Mouse (Mus musculus): ENCODE data around the gene Hoxb13. TPM values are rescaled to one million over a fixed set of nuclear protein-coding genes. Genes with fewer than 3 reads are reported as not detected.

Gene Hoxb13
- polyA plus RNA-seq, 1 experiment from 2014 or later, result 1.4 TPM

DNA sequence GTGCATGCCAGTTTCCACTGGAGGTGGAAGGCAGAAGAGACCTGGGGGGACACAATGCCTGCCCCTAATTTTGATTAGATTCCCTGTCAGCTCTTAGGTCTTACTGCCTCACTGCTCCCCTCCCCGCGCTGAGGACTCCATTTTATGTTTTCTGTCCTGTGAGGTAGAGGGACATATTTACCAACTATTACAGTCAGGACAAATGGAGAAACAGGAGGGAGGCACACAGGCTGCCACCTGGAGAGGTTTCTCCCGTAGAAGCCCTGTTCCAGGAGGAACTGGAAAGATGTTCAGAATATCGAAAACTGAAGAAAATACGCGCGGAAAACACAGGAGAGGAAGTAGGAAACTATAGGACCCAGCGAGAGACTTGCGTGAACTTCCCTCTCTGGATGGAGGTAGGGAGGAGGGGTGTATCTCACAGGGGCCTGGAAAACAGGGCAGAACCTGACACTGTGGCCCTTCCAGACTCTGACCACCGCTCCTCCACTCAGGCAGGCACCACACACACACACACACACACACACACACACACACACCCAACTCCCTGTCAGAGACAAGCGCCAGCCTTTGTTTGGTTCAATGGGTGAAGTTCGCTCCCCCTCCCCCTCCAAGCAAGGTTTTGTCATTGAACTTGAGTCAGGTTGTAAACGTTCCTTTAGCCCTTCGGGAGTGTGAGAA is 8.4 kb downstream of the Hoxb13 start:
- POLR2A ChIA-PET, result no interaction called here
- ATAC-seq, result no peak
- no peak for DNase-seq (ENCODE audit: low read depth, low spot score)
- no peak for TF ChIP-seq CTCF (IDR thresholded peaks at IDR 0.05)
- CTCF ChIA-PET, result no interaction called here
- in situ Hi-C loops (cut with MboI; ENCODE audit: low pct_unique_long_range_greater_than_20kb), result no loop called here
- H3K27me3 ChIP-seq, result no peaks in the 10 kb centered on the region

DNA sequence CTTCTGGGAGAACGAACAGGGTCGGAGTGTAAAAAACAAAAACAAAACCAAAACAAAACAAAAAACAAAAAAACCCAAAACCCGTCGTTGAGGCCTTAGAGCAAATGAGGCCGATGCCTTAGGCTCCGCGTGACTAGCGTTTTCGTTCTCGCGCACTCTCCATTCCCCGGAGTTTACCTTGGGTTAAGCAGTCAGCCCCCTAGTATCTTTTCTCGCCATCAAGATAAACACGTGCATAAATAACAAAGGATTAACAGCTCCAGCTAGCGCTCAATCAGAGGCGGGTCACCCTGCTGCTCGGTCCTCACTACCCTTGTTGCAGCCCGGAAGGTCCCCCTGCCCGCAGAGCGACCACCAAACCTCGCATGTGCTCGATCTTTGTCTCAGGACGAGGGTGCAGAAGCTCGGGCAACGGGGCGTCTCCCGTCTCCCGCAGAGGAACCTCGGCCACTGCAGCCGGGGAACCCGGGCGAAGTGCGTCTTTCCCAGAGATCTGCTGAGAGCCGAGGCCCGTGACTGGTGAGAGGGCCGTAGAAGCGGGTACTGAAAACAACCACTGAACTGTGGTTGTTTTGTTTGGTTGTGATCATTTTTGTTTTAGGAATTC is 9.2 kb downstream of the Hoxb13 start:
- no peak for ATAC-seq
- ChIA-PET POLR2A (no interaction called here), CTCF (no interaction called here)
- in situ Hi-C loops (cut with MboI; ENCODE audit: low pct_unique_long_range_greater_than_20kb), result no loop called here
- H3K27me3 ChIP-seq, result no peaks in the 10 kb centered on the region
- TF ChIP-seq CTCF (IDR thresholded peaks at IDR 0.05), result no peak
- no peak for DNase-seq (ENCODE audit: low read depth, low spot score)

DNA sequence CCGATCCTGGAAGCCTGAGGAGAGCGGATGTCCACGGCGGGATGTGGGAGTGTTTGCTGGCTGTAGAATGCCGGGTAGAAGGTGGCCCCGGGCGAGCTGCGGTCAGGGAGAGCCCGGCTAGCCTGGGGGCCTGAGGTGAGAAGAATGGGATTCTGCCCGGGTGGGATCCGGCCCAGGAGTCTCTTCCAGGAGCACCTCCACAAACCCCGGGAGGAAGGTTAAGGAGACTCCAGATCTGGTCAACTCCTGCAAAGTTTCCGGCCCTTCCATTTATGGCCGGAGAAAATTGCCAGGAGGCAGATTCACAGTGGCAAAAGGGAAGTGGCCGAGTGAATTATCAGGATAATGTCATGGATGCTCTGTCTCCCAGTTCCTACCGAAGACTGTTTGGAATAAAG is 9.7 kb downstream of the Hoxb13 start:
- TF ChIP-seq CTCF (IDR thresholded peaks at IDR 0.05), result no peak
- no peaks in the 10 kb centered on the region for H3K27me3 ChIP-seq
- no peak for ATAC-seq
- ChIA-PET CTCF (no interaction called here), POLR2A (no interaction called here)
- DNase-seq (ENCODE audit: low read depth, low spot score), result no peak
- in situ Hi-C loops (cut with MboI; ENCODE audit: low pct_unique_long_range_greater_than_20kb), result no loop called here

DNA sequence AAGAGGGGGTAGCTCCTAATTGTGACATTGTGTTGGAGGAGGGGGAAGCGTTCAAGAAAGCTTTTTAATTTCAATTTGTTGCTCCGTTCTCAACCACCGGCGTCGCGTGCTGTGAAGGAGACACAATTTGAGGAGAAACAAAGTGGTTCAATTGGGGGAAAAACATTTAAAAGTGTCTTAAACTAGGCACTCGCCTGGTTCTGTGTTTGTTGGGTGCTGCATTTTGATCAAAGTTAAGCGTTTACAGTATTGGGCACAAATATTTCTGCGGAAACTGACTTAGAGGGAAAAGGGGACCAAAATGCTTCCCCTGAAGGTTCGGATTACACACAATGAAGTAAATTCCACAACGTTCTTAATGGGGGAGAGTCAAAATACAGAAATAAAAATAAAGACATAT is 10.2 kb downstream of the Hoxb13 start:
- ATAC-seq (no peak), DNase-seq (ENCODE audit: low read depth, low spot score) (no peak)
- CTCF ChIA-PET, result no interaction called here
- no peaks in the 10 kb centered on the region for H3K27me3 ChIP-seq
- in situ Hi-C loops (cut with MboI; ENCODE audit: low pct_unique_long_range_greater_than_20kb), result no loop called here
- POLR2A ChIA-PET, result no interaction called here
- no peak for TF ChIP-seq CTCF (IDR thresholded peaks at IDR 0.05)

DNA sequence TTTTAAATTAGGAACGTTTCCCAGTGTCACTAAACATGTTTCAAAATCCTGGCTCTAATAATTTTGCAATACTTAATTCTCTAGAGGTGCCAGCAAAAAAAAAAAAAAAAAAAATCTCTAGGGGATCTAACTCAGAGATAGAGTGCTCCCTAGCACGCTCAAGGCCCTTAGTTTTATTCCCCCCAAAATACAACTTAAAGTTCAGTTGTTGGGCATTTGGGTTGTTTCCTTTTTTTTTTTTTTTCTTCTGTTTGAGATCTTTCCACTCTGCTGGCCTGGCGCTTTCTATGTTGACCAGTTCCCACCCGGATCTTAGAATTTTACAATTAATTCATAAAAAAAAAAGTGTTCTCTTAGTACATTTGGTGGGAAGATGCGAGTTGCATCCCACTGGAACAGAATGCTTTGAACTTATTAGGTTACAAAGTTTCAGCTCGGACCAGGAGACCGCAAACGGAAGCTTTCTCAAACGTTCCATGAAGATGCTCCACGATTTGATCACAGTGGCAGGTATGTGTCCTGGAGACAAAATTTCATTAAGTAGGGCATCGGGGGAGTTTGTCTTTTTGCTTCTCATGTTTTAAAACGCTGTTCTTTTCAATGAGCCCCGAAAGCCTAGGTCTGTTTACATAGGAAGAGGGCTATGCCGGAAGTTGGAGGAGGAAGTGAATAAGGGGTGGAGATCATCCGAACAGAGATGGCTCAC is 11.5 kb downstream of the Hoxb13 start:
- CTCF ChIA-PET, result interaction anchor here (0.8 kb wide), 1 partner anchor 19 kb away, joined by 3 read pairs; no protein-coding TSS in a partner anchor
- POLR2A ChIA-PET, result no interaction called here
- DNase-seq (ENCODE audit: low read depth, low spot score), result no peak
- no peak for TF ChIP-seq CTCF (IDR thresholded peaks at IDR 0.05)
- no peaks in the 10 kb centered on the region for H3K27me3 ChIP-seq
- ATAC-seq, result no peak
- in situ Hi-C loops (cut with MboI; ENCODE audit: low pct_unique_long_range_greater_than_20kb), result no loop called here

DNA sequence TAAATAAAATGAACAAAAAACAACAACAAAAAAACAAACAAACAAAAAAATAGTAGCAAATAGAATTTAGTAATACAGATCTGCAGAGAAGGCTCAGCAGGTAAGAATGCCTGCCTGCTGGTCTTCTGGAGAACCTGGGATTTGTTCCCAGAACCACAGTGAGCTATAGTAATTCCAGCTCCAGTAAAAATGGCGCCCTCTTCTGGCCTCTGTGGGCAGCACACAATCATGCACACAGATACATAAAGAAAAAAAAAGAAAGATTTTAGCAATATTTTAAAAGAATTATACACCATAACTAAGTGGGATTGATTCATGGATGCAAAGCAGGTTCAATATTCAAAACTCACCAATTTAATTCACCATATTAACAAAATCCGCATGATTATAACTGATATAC is 29.7 kb downstream of the Hoxb13 start:
- H3K27me3 ChIP-seq, result peaks cover 3% of the 10 kb centered on the region
- ChIA-PET CTCF (interaction anchor here (1.0 kb wide), 1 partner anchor 78 kb away, joined by 3 read pairs; no protein-coding TSS in a partner anchor), POLR2A (no interaction called here)
- DNase-seq (ENCODE audit: low read depth, low spot score) (no peak), ATAC-seq (no peak)
- TF ChIP-seq CTCF (IDR thresholded peaks at IDR 0.05), result peak; percentile 54
- in situ Hi-C loops (cut with MboI; ENCODE audit: low pct_unique_long_range_greater_than_20kb), result no loop called here

DNA sequence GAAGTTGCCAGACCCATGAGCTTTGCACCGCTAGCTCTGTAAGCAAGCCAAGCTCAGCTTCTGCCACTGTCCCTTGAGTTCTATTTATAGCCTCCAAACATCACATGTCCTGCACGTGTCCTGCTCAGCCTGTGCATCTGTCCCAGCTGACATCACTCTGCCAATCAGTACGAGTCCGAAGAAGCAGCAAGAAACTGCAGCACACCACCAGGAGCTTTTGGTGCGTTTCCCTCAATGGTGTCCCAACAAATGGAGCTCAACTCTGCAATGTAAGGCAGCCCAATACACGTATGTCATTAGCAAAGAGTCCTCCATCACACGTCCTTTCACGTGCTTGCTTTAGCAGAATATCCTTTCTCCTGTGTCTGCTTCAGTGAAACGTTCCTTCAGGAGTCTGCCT is 33.6 kb downstream of the Hoxb13 start:
- no peak for TF ChIP-seq CTCF (IDR thresholded peaks at IDR 0.05)
- H3K27me3 ChIP-seq, result no peaks in the 10 kb centered on the region
- DNase-seq (ENCODE audit: low read depth, low spot score) (no peak), ATAC-seq (no peak)
- in situ Hi-C loops (cut with MboI; ENCODE audit: low pct_unique_long_range_greater_than_20kb), result no loop called here
- POLR2A ChIA-PET, result no interaction called here
- CTCF ChIA-PET, result interaction anchor here (1.1 to 1.6 kb wide), 2 partner anchors 20 to 80 kb away, joined by 3 read pairs; no protein-coding TSS in a partner anchor

DNA sequence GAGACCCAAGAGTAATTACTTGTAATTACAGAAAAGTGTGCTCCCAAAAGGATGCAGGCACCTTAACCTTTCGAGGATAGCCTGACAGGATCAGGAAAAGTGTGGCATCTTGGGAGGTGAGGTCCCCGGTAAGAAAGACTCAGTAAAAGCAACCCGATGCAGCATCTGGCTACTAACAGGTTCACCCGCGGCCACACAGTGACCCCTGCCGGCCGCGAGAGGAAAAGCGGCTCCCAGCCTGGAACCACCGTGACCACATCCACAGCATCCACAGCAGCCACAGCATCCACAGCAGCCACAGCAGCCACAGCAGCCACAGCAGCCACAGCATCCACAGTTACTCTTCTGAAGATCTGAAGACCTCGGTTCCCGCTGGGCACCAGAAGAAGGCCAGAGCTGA is 40.8 kb downstream of the Hoxb13 start:
- DNase-seq (ENCODE audit: low read depth, low spot score), result no peak
- ATAC-seq, result no peak
- in situ Hi-C loops (cut with MboI; ENCODE audit: low pct_unique_long_range_greater_than_20kb), result loop anchor here (5.0 kb wide), 3 partner anchors 38 to 143 kb away; no protein-coding TSS in a partner anchor
- peak; percentile 89 for TF ChIP-seq CTCF (IDR thresholded peaks at IDR 0.05)
- POLR2A ChIA-PET, result no interaction called here
- CTCF ChIA-PET, result interaction anchor here (0.9 to 3.8 kb wide), 9 partner anchors 8 to 166 kb away, joined by 3 to 18 read pairs (median 4); no protein-coding TSS in a partner anchor
- no peaks in the 10 kb centered on the region for H3K27me3 ChIP-seq

DNA sequence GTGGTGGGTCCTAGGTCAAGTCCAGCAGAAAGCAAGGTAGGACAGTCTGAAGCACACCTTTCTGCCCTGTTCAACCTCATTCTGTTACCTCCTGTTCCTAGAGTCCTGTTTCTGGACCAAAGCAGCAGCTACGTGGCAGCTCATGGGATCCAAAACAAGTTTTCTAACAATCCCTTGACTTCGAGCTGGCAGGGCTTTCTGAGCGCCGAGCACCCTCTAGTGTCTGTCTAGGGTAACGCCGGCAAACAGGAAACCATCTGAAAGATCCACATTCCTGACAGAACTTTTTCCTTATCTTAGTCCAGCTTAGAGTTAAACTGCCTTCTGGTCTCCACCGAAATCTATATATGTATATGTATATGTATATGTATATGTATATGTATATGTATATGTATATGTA is 46.1 kb downstream of the Hoxb13 start:
- CTCF ChIA-PET, result interaction anchor here (0.7 to 1.9 kb wide), 13 partner anchors 11 to 147 kb away, joined by 3 to 11 read pairs (median 4); no protein-coding TSS in a partner anchor
- TF ChIP-seq CTCF (IDR thresholded peaks at IDR 0.05), result peak; percentile 84
- in situ Hi-C loops (cut with MboI; ENCODE audit: low pct_unique_long_range_greater_than_20kb), result no loop called here
- no peaks in the 10 kb centered on the region for H3K27me3 ChIP-seq
- ATAC-seq (no peak), DNase-seq (ENCODE audit: low read depth, low spot score) (no peak)
- POLR2A ChIA-PET, result interaction anchor here (0.7 kb wide), 1 partner anchor 10 kb away, joined by 4 read pairs; no protein-coding TSS in a partner anchor

Other genes starting within 250 kb of the Hoxb13 start
- gene Igf2bp1, start 188.4 kb upstream of the Hoxb13 start, polyA plus RNA-seq (2021), result 1.2 TPM
- not detected for gene Gip, start 169.8 kb upstream of the Hoxb13 start, polyA plus RNA-seq (2021)
- gene Snf8, start 159.4 kb upstream of the Hoxb13 start, polyA plus RNA-seq (2021), result 100 TPM
- gene Ube2z, start 128.9 kb upstream of the Hoxb13 start, polyA plus RNA-seq (2021), result 74.0 TPM
- gene Atp5g1, start 118.6 kb upstream of the Hoxb13 start, polyA plus RNA-seq (2021), result 605 TPM
- gene Calcoco2, start 82.4 kb upstream of the Hoxb13 start, polyA plus RNA-seq (2021), result not detected
- gene Ttll6, start 60.5 kb upstream of the Hoxb13 start, polyA plus RNA-seq (2021), result 0.13 TPM
- gene Hoxb9, start 77.1 kb downstream of the Hoxb13 start, polyA plus RNA-seq (2021), result 111 TPM
- 118 TPM for gene Hoxb8, start 87.6 kb downstream of the Hoxb13 start, polyA plus RNA-seq (2021)
- 98.7 TPM for gene Hoxb7, start 92.3 kb downstream of the Hoxb13 start, polyA plus RNA-seq (2021)
- gene Hoxb6, start 98.2 kb downstream of the Hoxb13 start, polyA plus RNA-seq (2021), result 69.7 TPM
- gene Hoxb5, start 109.0 kb downstream of the Hoxb13 start, polyA plus RNA-seq (2021), result 24.4 TPM
- 12.2 TPM for gene Hoxb4, start 124.0 kb downstream of the Hoxb13 start, polyA plus RNA-seq (2021)
- gene Hoxb3, start 129.0 kb downstream of the Hoxb13 start, polyA plus RNA-seq (2021), result 53.8 TPM
- gene Hoxb2, start 156.2 kb downstream of the Hoxb13 start, polyA plus RNA-seq (2021), result 45.2 TPM
- not detected for gene Hoxb1, start 171.4 kb downstream of the Hoxb13 start, polyA plus RNA-seq (2021)